Mouse (Mus musculus) frontal cortex, postnatal 36 days (tissue): Measurements from ENCODE around the gene Zdhhc1.

Source experiments
- DNase-seq, 2 experiments: peaks; one replicate each; pipeline ENCODE4 v3.0.0; 2022; ENCODE audit warnings: low spot score in 2 of 2

The Zdhhc1 gene

DNA sequence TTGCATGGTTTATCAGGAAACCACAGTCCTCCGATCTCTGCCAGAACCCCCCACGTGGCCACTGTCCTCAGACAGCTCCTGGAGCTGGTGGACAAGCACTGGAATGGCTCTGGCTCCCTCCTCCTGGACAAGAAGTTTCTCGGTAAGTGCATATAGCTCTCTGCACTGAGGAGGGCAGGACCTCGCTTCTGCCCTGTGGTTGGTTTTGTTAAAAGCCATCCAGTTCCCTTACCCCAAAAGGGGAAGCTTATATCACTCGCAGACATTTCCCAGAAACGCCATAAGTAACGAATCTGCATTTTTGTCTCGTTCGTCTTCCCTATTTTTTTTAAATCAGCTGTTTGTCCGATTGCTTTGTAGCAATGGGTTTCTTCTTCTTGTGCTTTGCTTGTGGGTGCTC lies 41.5 kb downstream of the Zdhhc1 start:
- no peak for DNase-seq

DNA sequence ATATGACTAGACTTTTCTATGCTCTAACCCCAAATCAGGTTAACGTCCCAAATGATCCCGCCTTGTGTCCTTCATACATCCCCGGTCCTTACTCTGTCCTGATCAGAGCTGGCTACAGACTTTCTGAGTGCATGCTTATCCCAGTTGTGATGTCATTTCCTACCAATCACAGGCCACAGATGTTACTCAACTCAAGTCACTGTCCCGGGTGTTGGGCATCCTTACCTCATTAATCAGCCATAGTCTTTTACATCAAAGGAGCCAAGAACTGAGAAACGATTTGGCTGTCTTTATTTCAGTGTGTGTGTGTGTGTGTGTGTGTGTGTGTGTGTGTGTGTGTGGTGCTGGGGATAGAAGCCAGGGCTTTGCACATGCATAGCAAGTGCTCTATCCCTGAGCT lies 42.6 kb downstream of the Zdhhc1 start:
- DNase-seq, result no peak

DNA sequence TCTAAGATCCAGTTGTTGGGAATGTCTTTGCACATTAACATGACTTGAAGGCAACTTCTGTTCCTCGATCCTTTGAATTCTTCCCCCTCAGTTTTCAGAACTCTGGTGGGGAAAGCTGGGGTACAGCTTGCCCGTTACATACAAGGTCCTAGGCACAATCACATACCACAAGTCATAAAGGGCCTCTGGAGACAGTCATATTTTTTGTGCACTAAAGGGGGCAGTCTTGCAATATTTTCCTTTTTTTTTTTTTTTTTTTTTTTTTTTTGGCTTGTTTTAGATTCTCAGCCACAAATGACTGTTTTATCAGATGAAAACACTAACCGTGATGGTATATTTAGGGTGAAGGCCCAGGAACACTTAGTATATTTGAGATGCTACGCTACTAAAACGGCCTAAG lies 43.4 kb downstream of the Zdhhc1 start:
- no peak for DNase-seq

DNA sequence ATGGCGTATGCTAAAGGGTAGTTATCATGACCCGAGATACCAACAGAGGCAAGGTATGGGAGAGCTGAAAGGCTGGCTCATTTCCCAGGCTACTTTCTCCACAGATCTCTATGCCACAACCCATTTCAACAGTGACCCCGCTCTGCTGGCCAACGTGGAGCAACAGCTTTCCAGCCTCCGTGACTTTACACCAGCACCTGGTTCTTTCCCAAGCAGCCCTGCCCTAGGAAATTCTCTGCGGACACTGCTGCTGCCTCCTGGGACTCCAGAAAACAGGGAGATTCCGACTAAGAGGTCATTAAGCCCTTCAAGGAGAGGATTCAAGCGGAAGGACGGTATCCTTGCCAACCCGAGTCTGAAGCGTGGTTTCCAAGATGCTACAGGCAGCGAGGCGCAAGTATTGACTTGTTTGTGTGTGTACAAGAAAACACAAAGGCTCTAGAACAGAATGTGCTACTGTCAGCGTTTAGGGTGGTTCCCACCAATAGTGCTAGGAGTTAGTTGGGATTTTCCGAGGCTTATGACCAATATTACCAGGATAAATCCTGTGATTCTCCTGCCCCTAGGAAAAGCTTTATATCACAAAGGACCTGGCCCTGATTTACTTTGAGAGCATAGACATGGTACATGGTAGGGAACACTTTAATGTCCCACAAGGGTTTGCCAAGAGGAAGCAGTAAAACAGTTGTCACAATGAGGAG lies 44.6 kb downstream of the Zdhhc1 start:
- DNase-seq, result no peak

DNA sequence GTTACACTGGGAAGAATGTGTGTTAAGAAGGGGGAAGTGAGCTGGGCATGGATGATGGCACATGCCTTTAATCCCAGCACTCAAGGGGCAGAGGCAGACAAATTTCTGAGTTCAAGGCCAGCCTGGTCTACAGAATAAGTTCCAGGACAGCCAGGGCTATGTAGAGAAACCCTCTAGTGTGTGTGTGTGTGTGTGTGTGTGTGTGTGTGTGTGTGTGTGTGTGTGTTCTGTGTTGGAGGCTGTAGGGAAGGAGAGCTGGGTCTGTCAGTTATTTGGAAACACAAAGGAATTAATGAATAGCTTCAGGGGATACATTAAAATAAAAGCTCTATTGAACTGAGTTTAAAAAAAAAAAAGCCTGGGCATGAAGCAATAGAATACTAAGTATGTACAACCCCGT lies 45.7 kb downstream of the Zdhhc1 start:
- no peak for DNase-seq

DNA sequence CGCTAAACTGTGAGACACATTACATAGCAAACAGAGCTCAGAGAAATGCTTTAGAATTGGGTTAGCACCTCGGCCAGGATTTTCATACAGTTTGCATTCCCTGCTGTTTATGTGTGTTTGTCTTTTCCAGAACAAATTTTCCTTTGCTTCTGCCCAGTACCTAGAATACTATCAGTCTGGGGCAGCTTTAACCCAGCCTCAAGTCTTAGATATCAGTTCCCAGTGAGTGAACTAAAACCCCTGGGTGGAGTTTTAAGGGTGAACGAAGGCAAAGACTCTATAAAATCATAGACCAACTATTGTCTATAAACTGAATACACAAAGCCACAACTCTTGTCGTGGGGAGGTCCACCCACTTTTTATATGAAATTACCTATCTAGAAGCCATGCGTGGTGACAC lies 48.1 kb downstream of the Zdhhc1 start:
- DNase-seq, result no peak

DNA sequence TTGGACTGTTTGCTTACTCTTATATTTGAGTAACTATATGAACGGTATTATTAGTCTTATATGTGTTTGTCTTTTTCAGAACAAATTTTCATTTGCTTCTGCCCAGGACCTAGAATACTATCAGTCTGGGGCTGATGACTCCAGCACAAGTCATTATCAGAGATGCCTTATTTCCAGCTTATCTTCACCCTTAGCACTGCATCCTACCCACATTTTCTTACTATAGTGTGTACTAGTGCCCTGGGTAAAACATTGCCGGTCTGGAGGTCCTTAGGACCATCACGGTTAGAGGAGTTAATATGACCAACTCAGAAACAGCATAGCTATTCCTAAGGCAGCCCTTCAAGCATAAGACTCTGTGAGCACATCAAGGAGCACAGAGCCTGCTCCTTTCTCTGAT lies 48.5 kb downstream of the Zdhhc1 start:
- DNase-seq, result no peak

DNA sequence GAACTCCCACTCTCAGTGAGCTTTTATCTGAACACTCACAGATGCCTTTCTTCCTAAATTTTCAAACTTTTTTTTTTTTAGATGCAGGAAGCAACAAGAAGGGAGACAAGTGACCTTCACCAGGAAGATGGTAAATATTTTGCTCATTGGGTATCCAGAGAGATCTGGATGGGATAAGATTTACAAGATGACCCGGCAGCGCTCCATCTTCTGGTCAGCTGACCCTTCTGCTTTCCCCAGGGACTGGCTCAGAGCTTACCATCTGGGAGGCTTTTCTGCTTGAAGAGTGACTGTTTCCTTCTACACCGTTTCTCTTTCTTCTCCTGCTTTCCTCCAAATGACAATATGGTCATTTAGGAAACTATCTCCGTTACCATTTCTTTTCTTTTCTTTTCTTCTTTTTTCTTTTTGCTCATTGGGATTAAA lies 50.6 kb downstream of the Zdhhc1 start:
- DNase-seq, result peak in 1 of 2 experiments; percentile 40

DNA sequence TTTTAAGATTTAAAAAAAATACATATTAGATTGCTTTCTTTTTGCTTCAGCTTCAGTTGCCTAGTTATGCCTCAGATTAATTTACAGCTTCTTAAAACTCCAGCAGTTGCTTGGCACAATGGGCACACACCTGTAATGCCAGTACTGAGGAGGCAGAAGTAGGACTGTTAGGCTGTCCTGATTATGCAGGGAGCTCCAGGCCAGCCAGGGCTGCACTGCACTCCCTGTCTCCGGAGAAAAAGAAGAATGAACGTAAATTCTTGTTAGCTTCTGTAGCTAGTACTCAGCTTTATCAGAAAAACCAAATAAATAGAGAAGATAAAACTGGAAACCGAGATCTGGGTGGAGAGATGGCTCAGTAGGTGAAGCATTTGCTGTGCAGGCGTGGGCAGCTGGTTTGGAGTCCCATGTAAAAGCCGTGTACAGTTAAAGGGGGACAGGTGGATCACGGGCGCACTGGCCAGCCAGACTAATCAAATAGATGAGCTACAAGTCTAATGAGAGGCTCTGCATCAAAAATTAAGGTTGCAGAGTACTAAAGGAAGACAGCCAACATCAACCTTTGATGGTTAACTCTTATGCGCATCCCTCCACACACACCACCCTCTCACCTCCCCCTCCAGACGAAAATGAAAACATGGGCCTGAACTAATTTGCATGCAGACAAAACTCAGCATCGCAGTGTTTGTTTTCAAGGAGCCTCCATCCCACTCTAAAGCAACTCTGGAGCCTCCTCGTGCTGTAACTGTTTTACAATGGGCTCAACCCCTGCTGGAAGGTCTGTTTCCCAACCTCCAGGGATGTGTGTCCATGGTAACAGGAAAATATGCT lies 51.2 kb downstream of the Zdhhc1 start:
- peak in 1 of 2 experiments; percentile 21 for DNase-seq

DNA sequence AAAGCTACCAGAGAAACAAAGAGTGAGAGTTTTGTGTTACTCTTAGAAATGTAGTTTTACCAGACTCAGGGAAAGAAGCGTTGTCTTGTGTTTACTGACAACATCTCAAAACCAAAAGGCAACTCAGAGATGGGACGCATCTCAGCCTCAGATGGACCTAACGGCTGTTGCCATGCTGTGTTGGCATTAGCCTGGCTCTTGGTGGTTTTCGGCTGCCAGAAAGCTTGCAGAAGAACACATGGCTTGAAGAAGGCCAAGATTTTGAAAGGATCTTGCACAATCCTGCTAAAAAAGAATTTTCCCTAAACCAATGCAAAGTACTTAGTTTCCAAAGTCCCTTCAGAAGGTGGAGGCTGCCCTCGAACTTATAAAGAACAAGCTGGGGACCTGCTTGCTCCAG lies 54.0 kb downstream of the Zdhhc1 start:
- no peak for DNase-seq

DNA sequence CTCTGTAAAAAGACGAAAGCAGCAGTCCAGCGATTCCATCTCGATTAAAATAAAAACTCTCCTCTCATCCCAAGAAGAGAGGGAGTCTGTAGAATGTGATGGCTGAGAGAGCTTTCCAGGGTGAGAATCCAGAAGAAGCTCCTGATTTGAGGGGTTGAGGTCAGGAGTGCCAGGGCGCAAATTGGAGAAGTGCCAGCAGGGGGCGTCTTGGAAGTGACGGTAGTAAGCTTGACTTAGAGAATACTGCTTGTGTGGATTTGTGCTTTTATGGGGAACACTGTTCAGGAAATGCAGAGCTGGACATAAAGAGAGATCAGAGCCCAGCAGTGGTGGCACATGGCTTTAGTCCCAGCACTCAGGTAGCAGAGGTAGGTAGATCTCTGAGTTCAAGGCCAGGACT lies 55.3 kb downstream of the Zdhhc1 start:
- no peak for DNase-seq

DNA sequence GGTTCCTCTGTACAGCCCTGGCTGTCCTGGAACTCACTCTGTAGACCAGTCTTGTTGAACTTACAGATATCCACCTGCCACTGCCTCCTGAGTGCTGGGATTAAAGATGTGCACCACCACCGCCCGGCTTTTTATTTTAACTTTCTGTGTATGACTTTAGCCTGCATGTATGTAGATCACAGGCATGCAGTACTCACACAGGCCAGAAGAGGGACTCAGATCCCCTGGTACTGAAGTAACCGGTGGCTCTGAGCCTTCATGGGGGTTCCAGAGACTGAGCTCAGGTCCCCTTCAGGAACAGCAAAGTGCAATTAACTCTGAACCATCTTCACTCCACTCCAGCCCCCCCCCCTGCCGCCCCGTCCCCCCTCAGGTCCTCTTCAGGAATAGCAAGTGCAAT lies 57.8 kb downstream of the Zdhhc1 start:
- DNase-seq, result no peak

DNA sequence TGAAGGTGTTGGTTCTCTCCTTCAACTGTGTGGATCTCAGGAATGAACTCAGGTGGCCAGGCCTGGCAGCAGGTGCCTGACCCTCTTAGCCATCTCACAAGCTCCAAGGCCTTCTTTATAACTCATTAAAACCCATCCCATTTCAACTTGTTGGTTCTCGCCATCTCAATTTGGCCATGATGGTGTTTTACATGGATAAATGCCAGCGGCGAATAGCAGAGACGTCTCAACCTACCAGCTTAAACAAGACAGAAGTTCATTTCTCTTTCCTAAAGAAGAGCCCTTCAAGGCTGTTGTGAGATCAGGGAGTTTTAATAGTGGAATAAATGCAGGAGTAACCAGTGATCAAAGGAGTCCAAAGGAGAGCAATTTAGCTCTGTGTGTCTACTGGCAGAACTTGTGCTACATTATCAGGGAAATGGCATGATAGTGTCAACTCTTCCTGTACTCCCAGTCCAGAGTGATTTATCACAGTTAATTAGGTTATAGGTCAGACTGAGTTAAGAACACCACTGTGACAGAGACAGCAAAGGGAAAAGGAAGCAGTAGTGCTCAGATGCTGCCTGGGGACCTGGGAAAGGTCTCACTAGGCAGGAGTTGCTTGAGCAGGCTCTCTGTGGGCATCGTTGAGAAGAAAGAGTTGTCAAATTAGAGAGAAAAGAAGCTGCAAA lies 59.5 kb downstream of the Zdhhc1 start:
- no peak for DNase-seq

DNA sequence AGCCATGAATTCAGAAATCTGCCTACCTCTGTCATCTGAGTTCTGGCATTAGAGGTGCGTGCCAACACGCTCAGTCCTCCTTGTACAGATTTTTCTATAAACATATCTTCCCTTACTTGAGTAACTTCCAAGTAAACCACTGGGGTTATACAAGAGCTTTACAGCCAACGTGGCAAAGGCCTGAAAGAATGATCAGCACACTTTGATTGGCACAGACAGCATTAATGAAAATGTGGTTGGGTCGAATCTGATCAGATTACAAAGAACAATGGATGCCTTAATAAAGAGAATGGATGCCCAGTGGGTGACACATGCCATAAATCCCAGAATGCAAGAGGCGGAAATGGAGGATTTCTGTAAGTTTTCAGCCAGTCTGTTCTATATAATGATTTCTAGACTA lies 60.5 kb downstream of the Zdhhc1 start:
- DNase-seq, result no peak

DNA sequence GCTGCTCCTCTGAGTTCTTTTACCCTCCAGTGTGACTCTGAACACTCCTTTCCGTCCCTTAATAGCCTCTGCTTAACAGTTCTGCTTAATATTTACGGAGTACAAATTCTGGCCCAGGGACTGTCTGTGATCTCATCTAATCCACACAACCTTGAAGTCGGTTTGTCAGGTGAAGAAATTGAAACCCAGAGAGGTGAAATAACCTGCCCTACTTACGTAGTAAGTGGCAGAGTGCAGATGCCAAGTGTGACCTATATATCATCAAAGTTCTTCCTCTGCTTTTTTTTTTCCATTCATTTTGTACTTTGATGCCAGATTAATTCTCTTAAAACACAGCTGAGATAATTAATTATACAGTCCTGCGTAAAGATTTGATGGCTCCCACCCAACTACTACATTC lies 62.6 kb downstream of the Zdhhc1 start:
- no peak for DNase-seq

DNA sequence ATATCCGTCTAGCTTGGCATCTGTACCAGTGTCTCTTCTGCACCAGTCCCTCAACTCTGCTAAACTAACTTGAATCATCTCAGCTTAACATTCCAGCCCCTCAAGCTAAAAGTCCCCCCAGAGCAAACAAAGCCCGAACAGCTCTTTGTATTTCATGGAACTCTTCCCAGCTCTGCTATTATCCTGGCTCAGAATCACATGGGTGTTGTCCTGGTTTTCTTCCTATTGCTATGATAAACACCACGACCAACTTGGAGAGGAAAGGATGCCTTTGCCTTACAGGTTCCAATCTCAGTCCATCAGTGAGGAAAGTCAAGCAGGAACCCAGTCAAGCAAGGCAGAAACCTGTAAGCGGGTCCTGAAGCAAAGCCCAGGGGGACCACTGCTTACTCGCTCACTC lies 63.2 kb downstream of the Zdhhc1 start:
- no peak for DNase-seq

DNA sequence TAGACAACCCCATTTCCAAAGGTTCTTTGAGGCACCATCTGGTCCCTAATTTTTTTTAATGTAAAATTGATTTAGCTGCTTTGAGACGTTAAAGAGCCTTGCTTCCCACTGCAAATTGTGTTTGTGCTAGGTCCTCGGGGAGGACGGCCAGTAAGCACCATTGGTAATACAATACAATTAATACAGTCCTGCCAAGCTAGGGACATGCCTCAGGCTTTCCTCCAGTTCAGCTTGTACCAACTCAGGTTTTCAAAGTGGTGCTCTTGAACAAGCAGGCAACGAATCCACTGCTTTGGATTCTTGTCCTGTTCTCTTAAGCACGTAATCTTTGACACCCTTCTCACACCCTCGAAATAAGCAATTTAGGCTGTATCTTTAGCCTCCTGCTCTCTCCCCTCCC lies 63.7 kb downstream of the Zdhhc1 start:
- DNase-seq, result no peak

DNA sequence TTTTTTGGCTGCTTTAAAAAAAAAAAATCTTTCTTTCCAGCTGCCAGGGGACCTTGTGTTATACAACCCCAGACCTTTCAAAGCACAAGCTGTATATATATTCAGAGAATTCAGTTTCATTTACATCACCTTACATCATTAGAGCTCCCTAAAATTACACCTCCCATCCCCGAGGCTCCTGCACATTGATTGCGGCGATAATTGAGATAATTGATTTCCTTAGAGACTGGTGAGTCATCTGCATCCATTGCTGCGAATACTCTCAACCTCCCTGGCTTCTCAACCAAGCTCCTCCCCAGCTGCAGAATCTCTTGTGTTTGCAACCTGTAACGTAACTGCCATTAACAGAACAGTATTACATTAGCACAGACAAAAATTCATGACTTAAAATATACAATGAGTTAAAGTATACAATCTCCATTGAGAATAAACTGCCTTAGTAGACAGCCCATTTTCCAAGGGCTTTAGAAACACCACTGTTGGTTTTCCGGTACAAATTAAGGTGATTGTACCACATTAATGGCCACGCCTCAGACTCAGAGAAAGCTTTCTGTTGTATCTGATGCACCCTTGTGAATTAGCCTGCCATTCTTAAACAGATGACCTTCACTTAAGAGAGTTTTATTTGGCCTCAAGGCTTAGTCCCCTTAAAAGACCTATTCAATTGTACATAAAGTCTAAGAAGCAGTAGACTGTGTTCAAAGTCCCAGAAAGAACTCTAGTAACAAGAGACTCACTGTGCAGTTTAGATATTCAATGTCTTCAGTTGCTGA lies 64.8 kb downstream of the Zdhhc1 start:
- DNase-seq, result no peak

DNA sequence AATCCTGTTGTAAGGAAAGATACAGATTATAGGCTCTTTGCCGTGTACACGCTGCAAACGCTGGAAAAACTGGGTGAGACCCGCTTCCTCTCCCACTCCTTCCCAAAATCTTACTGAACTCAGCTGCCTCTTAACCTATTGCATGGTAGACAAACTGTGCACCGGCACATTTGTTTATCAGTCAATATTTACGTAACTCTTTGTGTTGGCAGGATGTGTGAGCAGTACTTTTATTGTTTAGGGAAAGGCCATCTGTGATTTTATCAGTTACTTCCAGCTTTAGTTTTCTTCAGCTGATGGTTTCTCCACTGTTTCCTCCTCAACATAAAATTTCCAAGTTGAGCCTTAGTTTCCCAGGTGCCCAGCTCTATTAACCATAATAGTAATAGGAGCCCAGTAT lies 69.8 kb downstream of the Zdhhc1 start:
- no peak for DNase-seq
